Mouse (Mus musculus) left cerebral cortex, adult 9 months (tissue): ENCODE results near the gene Akap11.

Experiments
- DNase-seq, 2 experiments: peaks; one replicate each; pipeline ENCODE4 v3.0.0; 2022; ENCODE audit warnings: low spot score in 2 of 2

Akap11 gene

GRCm38 (mm10) chr14:78528461-78529425, 7.9 kb downstream of the Akap11 start:
- DNase-seq, result no peak

DNA sequence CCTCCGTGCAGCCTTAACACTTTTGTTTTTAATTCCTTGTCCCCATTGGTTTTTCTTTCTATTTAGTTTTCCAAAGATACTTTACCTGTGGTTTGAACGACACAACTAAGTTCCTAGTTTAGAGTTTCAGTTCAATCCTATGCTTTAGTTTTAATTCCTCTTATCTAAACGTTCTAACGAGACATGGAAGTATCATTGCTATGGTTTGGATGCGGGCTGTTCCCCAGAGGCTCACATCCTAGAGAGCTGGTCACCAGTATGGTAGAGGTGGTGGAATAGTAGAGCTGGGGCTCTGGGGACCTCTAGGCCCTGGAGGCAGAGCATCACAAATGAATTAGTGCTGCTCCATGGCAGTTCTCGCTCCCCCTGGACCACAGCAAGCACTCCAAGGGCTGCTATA, 9.7 kb downstream of the Akap11 start:
- DNase-seq, result no peak

- no peak for DNase-seq
Observed at GRCm38 (mm10) chr14:78526475-78526874, 10.1 kb downstream of the Akap11 start.

GRCm38 (mm10) chr14:78525611-78526457, 10.8 kb downstream of the Akap11 start:
- DNase-seq, result no peak

- DNase-seq, result no peak
Observed at GRCm38 (mm10) chr14:78525059-78525458, 11.5 kb downstream of the Akap11 start.

- DNase-seq, result no peak
Observed at GRCm38 (mm10) chr14:78510713-78511112, 25.9 kb downstream of the Akap11 start.

DNA sequence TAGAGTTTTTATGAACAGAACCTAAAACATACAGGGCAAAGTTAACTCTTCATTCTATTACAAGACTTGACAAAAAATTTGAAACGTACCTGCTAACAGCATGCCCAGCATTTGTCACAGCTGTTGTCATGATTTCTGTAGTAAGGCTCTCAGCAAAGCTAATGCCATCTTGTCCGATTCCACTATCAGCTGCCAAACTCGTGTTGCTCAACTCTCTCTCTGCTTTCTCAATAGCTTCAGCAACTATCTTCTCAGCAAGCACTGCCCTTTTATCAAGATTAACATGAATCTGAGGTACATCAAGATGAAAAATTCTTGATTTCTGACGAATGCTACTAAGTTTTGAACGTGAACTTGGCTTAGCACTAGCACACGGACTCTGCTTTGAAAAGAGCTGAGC, 26.8 kb downstream of the Akap11 start:
- no peak for DNase-seq

GRCm38 (mm10) chr14:78500578-78500977, 36.0 kb downstream of the Akap11 start:
- DNase-seq, result no peak

DNA sequence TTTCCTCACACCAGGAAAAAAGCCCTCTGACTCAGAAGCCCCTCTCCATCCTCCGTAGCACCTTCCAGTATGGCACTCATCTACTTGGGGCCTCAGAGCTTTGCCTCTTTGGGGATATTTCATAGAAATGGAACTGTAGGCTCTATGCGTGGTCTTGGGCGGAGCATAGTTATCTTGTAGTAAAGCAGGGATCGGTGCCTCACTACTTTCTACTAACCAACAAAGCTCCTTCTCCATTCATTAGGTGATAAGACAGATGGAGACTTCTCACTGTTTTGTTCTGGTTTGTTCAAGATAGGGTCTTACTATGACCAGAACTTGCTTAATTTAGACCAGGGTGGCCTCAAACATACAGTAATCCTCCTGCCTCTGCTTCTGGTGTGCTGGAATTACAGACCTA, 39.9 kb downstream of the Akap11 start:
- no peak for DNase-seq

- DNase-seq, result no peak
Observed at GRCm38 (mm10) chr14:78495241-78495640, 41.4 kb downstream of the Akap11 start.

DNA sequence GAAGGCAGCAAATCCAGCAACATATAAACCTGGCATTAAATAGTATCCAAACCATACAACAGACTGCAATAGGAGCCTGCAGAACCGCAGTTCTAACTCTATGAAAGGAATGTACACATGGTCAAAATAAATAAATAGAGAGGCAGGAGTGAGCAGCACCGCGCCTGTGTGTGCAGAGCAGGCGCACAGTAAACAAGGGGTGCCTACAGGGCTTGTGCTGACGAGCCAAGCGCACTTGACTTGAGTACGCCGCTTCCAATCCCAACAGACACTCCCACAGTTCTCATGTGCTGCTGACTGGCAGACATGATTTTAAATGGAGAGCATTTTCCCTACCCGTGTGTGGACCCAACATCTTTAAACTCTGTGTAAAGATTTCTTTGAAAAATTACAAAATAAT, 44.0 kb downstream of the Akap11 start:
- DNase-seq, result no peak

DNA sequence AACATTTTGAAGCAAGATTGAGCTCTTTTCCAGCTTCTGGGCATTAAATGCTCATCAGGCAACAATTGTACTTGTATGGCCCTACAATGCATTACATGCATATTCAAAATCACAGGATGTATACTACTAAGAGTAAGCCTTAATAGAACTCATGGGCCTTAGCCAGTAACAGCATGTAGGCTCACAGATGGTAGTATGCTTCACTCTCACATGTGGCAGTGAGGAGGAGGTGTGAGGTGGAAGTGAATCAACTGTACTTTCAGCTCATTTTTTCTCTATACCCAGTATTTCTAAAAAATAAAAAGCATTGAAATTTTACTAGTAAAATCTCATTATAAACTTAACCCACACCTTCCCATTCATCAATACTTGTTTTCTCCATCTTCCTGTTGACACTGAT, 45.2 kb downstream of the Akap11 start:
- DNase-seq, result peak; percentile 28 to 73

GRCm38 (mm10) chr14:78482385-78483231, 54.0 kb downstream of the Akap11 start:
- DNase-seq, result peak; percentile 27 to 69

GRCm38 (mm10) chr14:78474058-78474457, 62.5 kb downstream of the Akap11 start:
- DNase-seq, result no peak

- no peak for DNase-seq
Observed at GRCm38 (mm10) chr14:78470714-78471113, 65.9 kb downstream of the Akap11 start.

DNA sequence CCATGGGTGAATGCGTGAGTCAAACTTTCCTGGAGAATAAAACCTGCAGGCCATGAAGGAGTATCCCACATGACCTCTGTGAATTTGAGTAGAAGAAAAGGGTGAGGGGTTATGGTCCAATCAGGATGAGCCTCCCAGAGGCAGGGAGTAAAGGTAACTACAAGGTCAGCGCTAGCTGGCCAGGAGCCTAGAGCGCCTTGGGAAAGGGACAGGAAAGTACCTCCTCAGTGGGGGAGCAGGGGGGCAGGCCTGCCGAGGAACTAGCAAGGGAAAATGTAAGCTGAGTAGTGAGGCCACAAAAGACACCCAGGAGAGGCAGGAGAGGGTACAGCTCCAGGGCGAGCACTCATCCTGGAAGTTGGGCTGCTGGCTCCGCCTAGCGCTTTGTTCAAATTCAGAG, 67.6 kb downstream of the Akap11 start:
- no peak for DNase-seq

- no peak for DNase-seq
Observed at GRCm38 (mm10) chr14:78467994-78468393, 68.6 kb downstream of the Akap11 start.

GRCm38 (mm10) chr14:78464353-78464752, 72.3 kb downstream of the Akap11 start:
- DNase-seq, result no peak

- DNase-seq, result no peak
Observed at GRCm38 (mm10) chr14:78459121-78459520, 77.5 kb downstream of the Akap11 start.

GRCm38 (mm10) chr14:78458705-78459104, 77.9 kb downstream of the Akap11 start:
- no peak for DNase-seq

GRCm38 (mm10) chr14:78454970-78455369, 81.6 kb downstream of the Akap11 start:
- DNase-seq, result no peak
